Mouse (Mus musculus) neural tube, embryonic 12.5 days (tissue): ENCODE results near the gene Rita1. TPM values are rescaled to one million over a fixed set of nuclear protein-coding genes. Genes with fewer than 3 reads are reported as not detected.

ENCODE experiments used
- ATAC-seq: fragments of 200-750 bp; cut with Nextera tagmentation; 2 replicates; pipeline ENCODE4 v1.8.0; 2017; ENCODE audit warnings: low read depth, mild to moderate bottlenecking, moderate TSS enrichment, moderate library complexity; ENCODE audit not compliant: low FRiP score
- H3K27ac ChIP-seq: fragments of 300-500 bp; sonication (generic); 2 replicates; pipeline ENCODE4 v1.5.1; 2016
- H3K27me3 ChIP-seq: fragments of 300-500 bp; sonication (generic); replicated peaks from 2 replicates; pipeline ENCODE4 v1.6.1; 2016; ENCODE audit warnings: mild to moderate bottlenecking
- H3K36me3 ChIP-seq: fragments of 300-500 bp; sonication (generic); 2 replicates; pipeline ENCODE4 v1.6.1; 2016; ENCODE audit warnings: mild to moderate bottlenecking
- H3K4me1 ChIP-seq: fragments of 300-500 bp; sonication (generic); 2 replicates; pipeline ENCODE4 v1.6.1; 2016
- H3K4me2 ChIP-seq: fragments of 300-500 bp; sonication (generic); replicated peaks from 2 replicates; pipeline ENCODE4 v1.6.1; 2016; ENCODE audit warnings: mild to moderate bottlenecking
- H3K4me3 ChIP-seq: fragments of 300-500 bp; sonication (generic); 2 replicates; pipeline ENCODE4 v1.5.1; 2016
- H3K9ac ChIP-seq: fragments of 300-500 bp; sonication (generic); 2 replicates; pipeline ENCODE4 v1.6.1; 2016; ENCODE audit warnings: mild to moderate bottlenecking
- H3K9me3 ChIP-seq: fragments of 300-500 bp; sonication (generic); 2 replicates; pipeline ENCODE4 v1.6.1; 2016; ENCODE audit warnings: mild to moderate bottlenecking
- WGBS: fragments of 180-500 bp; shearing (Covaris S2); methylation state at CpG from one replicate; pipeline ENCODE4 v1.1.7; 2016; 5-methylcytosine and 5-hydroxymethylcytosine counted together
- polyA plus RNA-seq: library from polyadenylated mRNA; unstranded; fragments of >200 nt; fragmentation: Nextera tagmentation; extraction: Ambion mirVana; gene quantifications from 2 replicates; pipeline ENCODE4 v1.2.1, GENCODE M21; 2016

Gene Rita1
- polyA plus RNA-seq, 1 experiment from 2014 or later: 20.1 TPM

GRCm38 (mm10) chr5:120624427-120624826 is 12.0 kb upstream of the Rita1 start:
- Histone ChIP-seq H3K27ac (no peak overlapping the region), H3K27me3 (no peaks in the 10 kb centered on the region), H3K9me3 (no peaks in the 10 kb centered on the region), H3K4me1 (0 out of 2 replicates have a peak, but pooled peaks cover 5% of the 10 kb centered on the region), H3K36me3 (peaks cover 88% of the 10 kb centered on the region), H3K4me3 (no peak overlapping the region), H3K4me2 (no peak overlapping the region), H3K9ac (no peak overlapping the region)
- no peak for ATAC-seq
- WGBS: 94% methylated on average over 10 of the region's 10 CpGs

- Histone ChIP-seq H3K4me3 (no peak overlapping the region), H3K9me3 (no peaks in the 10 kb centered on the region), H3K27ac (no peak overlapping the region), H3K4me1 (0 out of 2 replicates have a peak, but pooled peaks cover 5% of the 10 kb centered on the region), H3K4me2 (no peak overlapping the region), H3K36me3 (peaks cover 100% of the 10 kb centered on the region), H3K27me3 (no peaks in the 10 kb centered on the region), H3K9ac (0 out of 2 replicates have a peak overlapping the region, but pooled peaks have one; percentile 5)
- no peak for ATAC-seq
- 64% methylated on average over 5 of the region's 5 CpGs for WGBS
Observed at GRCm38 (mm10) chr5:120622198-120622851, 9.9 kb upstream of the Rita1 start.

- 0 out of 2 replicates have a peak overlapping the region, but pooled peaks have one; percentile 5 for H3K9ac ChIP-seq
- 0 out of 2 replicates have a peak, but pooled peaks cover 5% of the 10 kb centered on the region for H3K4me1 ChIP-seq
- WGBS: 93% methylated on average over 10 of the region's 10 CpGs
- no peak overlapping the region for H3K4me3 ChIP-seq
- no peak overlapping the region for H3K4me2 ChIP-seq
- H3K27me3 ChIP-seq: no peaks in the 10 kb centered on the region
- peaks cover 100% of the 10 kb centered on the region for H3K36me3 ChIP-seq
- no peaks in the 10 kb centered on the region for H3K9me3 ChIP-seq
- no peak overlapping the region for H3K27ac ChIP-seq
- ATAC-seq: no peak
Observed at GRCm38 (mm10) chr5:120621846-120622197, 9.4 kb upstream of the Rita1 start.

- H3K27ac ChIP-seq: no peak overlapping the region
- H3K9ac ChIP-seq: no peak overlapping the region
- no peaks in the 10 kb centered on the region for H3K27me3 ChIP-seq
- WGBS: 94% methylated on average over 23 of the region's 23 CpGs
- H3K4me2 ChIP-seq: no peak overlapping the region
- 0 out of 2 replicates have a peak, but pooled peaks cover 5% of the 10 kb centered on the region for H3K4me1 ChIP-seq
- peaks cover 99% of the 10 kb centered on the region for H3K36me3 ChIP-seq
- peaks cover under 1% of the 10 kb centered on the region; the same call in 1 of the 2 replicates for H3K9me3 ChIP-seq
- H3K4me3 ChIP-seq: no peak overlapping the region
- ATAC-seq: no peak; the same call in 1 of the 2 replicates
Observed at GRCm38 (mm10) chr5:120621078-120621765, 8.8 kb upstream of the Rita1 start.

- H3K9me3 ChIP-seq: peaks cover 7% of the 10 kb centered on the region; the same call in 1 of the 2 replicates
- H3K4me2 ChIP-seq: no peak overlapping the region
- H3K27ac ChIP-seq: no peak overlapping the region
- 0 out of 2 replicates have a peak, but pooled peaks cover 5% of the 10 kb centered on the region for H3K4me1 ChIP-seq
- WGBS: 73% methylated on average over 18 of the region's 18 CpGs
- H3K27me3 ChIP-seq: no peaks in the 10 kb centered on the region
- peak; percentile 26; the same call in 1 of the 2 replicates for ATAC-seq
- peaks cover 99% of the 10 kb centered on the region for H3K36me3 ChIP-seq
- H3K4me3 ChIP-seq: no peak overlapping the region
- H3K9ac ChIP-seq: no peak overlapping the region
Observed at GRCm38 (mm10) chr5:120620375-120621077, 8.1 kb upstream of the Rita1 start.

- no peak for ATAC-seq
- Histone ChIP-seq H3K9me3 (peaks cover 8% of the 10 kb centered on the region; the same call in 1 of the 2 replicates), H3K27ac (no peak overlapping the region), H3K4me2 (no peak overlapping the region), H3K4me1 (0 out of 2 replicates have a peak, but pooled peaks cover 5% of the 10 kb centered on the region), H3K36me3 (peaks cover 89% of the 10 kb centered on the region), H3K4me3 (no peak overlapping the region), H3K9ac (no peak overlapping the region), H3K27me3 (no peaks in the 10 kb centered on the region)
- WGBS: 15% methylated on average over 5 of the region's 5 CpGs
Observed at GRCm38 (mm10) chr5:120619201-120619600, 6.8 kb upstream of the Rita1 start.

- no peak overlapping the region for H3K4me2 ChIP-seq
- H3K27me3 ChIP-seq: no peaks in the 10 kb centered on the region
- H3K27ac ChIP-seq: no peak overlapping the region
- no peak for ATAC-seq
- H3K4me1 ChIP-seq: peaks cover 9% of the 10 kb centered on the region
- H3K9me3 ChIP-seq: peaks cover 8% of the 10 kb centered on the region; the same call in 1 of the 2 replicates
- no peak overlapping the region for H3K4me3 ChIP-seq
- H3K9ac ChIP-seq: no peak overlapping the region
- WGBS: 83% methylated on average over 12 of the region's 12 CpGs
- peaks cover 85% of the 10 kb centered on the region for H3K36me3 ChIP-seq
Observed at GRCm38 (mm10) chr5:120618778-120619177, 6.4 kb upstream of the Rita1 start.

GRCm38 (mm10) chr5:120615903-120616302 is 3.5 kb upstream of the Rita1 start:
- 97% methylated on average over 4 of the region's 4 CpGs for WGBS
- peaks cover 56% of the 10 kb centered on the region for H3K36me3 ChIP-seq

GRCm38 (mm10) chr5:120612822-120613604 is 624 bp upstream of the Rita1 start:
- Histone ChIP-seq H3K36me3 (peaks cover 31% of the 10 kb centered on the region), H3K4me3 (peak overlapping the region; percentile 71), H3K4me2 (peak overlapping the region; percentile 81), H3K9me3 (peaks cover 8% of the 10 kb centered on the region; the same call in 1 of the 2 replicates), H3K4me1 (peaks cover 18% of the 10 kb centered on the region), H3K27me3 (no peaks in the 10 kb centered on the region), H3K27ac (0 out of 2 replicates have a peak overlapping the region, but pooled peaks have one; percentile 57), H3K9ac (peak overlapping the region; percentile 61)
- peak; percentile 92 for ATAC-seq
- under 1% methylated on average over 69 of the region's 69 CpGs for WGBS

More at GRCm38 (mm10) chr5:120615903-120616302, 3.5 kb upstream of the Rita1 start:
- no peak overlapping the region for H3K27ac ChIP-seq
- no peak overlapping the region for H3K9ac ChIP-seq
- peaks cover 8% of the 10 kb centered on the region; the same call in 1 of the 2 replicates for H3K9me3 ChIP-seq
- ATAC-seq: no peak
- no peak overlapping the region for H3K4me3 ChIP-seq
- H3K27me3 ChIP-seq: no peaks in the 10 kb centered on the region
- H3K4me1 ChIP-seq: peaks cover 17% of the 10 kb centered on the region
- H3K4me2 ChIP-seq: no peak overlapping the region

- Histone ChIP-seq H3K27me3 (no peaks in the 10 kb centered on the region), H3K9me3 (peaks cover 8% of the 10 kb centered on the region; the same call in 1 of the 2 replicates), H3K4me1 (peaks cover 18% of the 10 kb centered on the region), H3K9ac (peak overlapping the region; percentile 47), H3K4me2 (peak overlapping the region; percentile 81), H3K4me3 (peak overlapping the region; percentile 71), H3K36me3 (peaks cover 15% of the 10 kb centered on the region), H3K27ac (no peak overlapping the region)
- ATAC-seq: no peak
- WGBS: 54% methylated on average over 8 of the region's 8 CpGs
Observed at GRCm38 (mm10) chr5:120611416-120611815, 973 bp downstream of the Rita1 start.

- WGBS: 94% methylated on average over 5 of the region's 5 CpGs
- H3K4me1 ChIP-seq: peaks cover 18% of the 10 kb centered on the region
- H3K4me2 ChIP-seq: peak overlapping the region; percentile 81
- H3K27me3 ChIP-seq: no peaks in the 10 kb centered on the region
- peak overlapping the region; percentile 71; the same call in 1 of the 2 replicates for H3K4me3 ChIP-seq
- peak overlapping the region; percentile 47 for H3K9ac ChIP-seq
- peaks cover 4% of the 10 kb centered on the region; the same call in 1 of the 2 replicates for H3K9me3 ChIP-seq
- no peak overlapping the region for H3K27ac ChIP-seq
- peaks cover 10% of the 10 kb centered on the region for H3K36me3 ChIP-seq
- ATAC-seq: no peak
Observed at GRCm38 (mm10) chr5:120610906-120611305, 1.5 kb downstream of the Rita1 start.
